Mouse (Mus musculus): Measurements from ENCODE around the gene Dcdc2c. TPM values are rescaled to one million over a fixed set of nuclear protein-coding genes. Genes with fewer than 3 reads are reported as not detected.

Gene Dcdc2c
- total RNA-seq, 1 experiment: 0.71 TPM

DNA sequence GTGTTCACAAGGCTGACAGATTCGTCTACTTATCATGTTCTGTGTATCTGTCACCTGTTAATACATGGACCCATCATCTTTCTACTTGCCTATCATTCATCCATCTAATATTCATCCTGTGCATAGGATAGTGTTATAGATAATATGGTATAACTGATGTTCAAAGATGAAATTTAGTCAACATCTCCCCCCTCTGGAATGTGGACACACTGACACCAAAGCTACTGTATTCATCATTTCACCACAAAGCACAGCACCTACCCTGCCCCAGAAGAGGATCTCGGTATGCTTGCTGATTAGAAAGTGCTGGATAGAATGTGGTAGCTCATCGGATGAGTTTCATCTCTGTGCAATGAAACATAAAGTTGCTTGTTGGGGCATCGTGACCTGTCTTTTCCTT lies 135.2 kb downstream of the Dcdc2c start:
- in situ Hi-C loops (cut with MboI; ENCODE audit: low sequenced_read_pairs in 2 of 2, unreplicated experiment in 2 of 2): no loop called here
- H3K4me3 ChIP-seq (ENCODE audit: insufficient read depth in 1 of 2, low read depth in 1 of 2, low read length in 2 of 2, poor library complexity in 1 of 2, severe bottlenecking in 1 of 2): no peak overlapping the region
- no peak for DNase-seq (ENCODE audit: low read depth, low spot score)
- TF ChIP-seq ZNF384 (IDR thresholded peaks at IDR 0.05; ENCODE audit: low read depth, low read length) (no peak), ZC3H11A (IDR thresholded peaks at IDR 0.05; ENCODE audit: borderline replicate concordance, low read depth, low read length) (no peak), HCFC1 (IDR thresholded peaks at IDR 0.05; ENCODE audit: borderline replicate concordance, insufficient read depth, low read length) (no peak), CHD2 (IDR thresholded peaks at IDR 0.05; ENCODE audit: low read depth, low read length) (no peak), MAFK (IDR thresholded peaks at IDR 0.05; ENCODE audit: insufficient read depth, low read depth, low read length) (no peak)
- no peaks in the 10 kb centered on the region for H3K4me1 ChIP-seq (ENCODE audit: control insufficient read depth in 2 of 2, insufficient read depth in 2 of 2, low read length in 2 of 2, poor library complexity in 1 of 2)
- H3K36me3 ChIP-seq (ENCODE audit: control insufficient read depth, insufficient read depth, low read length, poor library complexity, severe bottlenecking): no peaks in the 10 kb centered on the region
- H3K9ac ChIP-seq (ENCODE audit: insufficient read depth, low read depth, low read length, poor library complexity, severe bottlenecking): no peak overlapping the region
- no peaks in the 10 kb centered on the region for H3K9me3 ChIP-seq (ENCODE audit: control insufficient read depth, insufficient read depth, low read depth, low read length)
- H3K27ac ChIP-seq (ENCODE audit: insufficient read depth, low read depth, low read length, poor library complexity, severe bottlenecking): no peak overlapping the region

DNA sequence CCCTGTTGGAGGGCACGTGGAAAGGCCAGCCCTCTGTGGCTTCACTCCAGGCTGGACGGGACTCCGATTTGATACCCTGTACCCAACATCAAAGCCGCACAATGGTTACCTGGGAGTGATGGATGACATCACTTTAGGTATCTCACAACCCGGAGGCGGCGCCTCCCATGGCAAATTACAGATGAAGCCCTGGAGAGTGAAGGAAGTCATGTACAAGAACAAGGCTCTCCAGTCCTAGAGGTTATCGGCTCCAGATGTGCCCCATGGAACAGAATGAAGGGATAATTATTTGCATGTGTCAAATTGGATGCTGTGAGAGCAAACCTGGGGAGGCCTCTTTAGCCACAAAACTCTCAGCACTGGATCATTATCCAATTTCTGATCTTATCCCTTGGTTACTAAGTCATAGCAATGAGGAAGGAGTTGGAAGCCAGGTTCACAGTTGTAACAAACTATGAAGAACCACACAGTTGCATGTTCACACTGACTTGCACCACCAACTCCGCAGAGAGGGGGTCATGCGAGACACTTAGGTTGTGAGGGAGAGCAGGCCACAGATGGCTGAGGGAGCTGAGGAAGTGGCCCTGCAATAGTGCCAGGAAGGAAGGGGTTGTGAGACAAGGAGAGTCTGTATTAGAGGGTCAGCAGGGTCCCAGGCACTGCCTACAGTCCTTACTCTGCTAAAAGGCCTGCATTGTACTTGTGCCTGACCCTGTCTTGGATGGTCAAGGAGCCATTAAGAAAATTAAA lies 144.4 kb downstream of the Dcdc2c start:
- in situ Hi-C loops (cut with MboI; ENCODE audit: low sequenced_read_pairs in 2 of 2, unreplicated experiment in 2 of 2): no loop called here
- Histone ChIP-seq H3K27ac (ENCODE audit: insufficient read depth, low read depth, low read length, poor library complexity, severe bottlenecking) (no peak overlapping the region), H3K36me3 (ENCODE audit: control insufficient read depth, insufficient read depth, low read length, poor library complexity, severe bottlenecking) (no peaks in the 10 kb centered on the region), H3K4me1 (ENCODE audit: control insufficient read depth in 2 of 2, insufficient read depth in 2 of 2, low read length in 2 of 2, poor library complexity in 1 of 2) (no peaks in the 10 kb centered on the region), H3K4me3 (ENCODE audit: insufficient read depth in 1 of 2, low read depth in 1 of 2, low read length in 2 of 2, poor library complexity in 1 of 2, severe bottlenecking in 1 of 2) (no peak overlapping the region), H3K9me3 (ENCODE audit: control insufficient read depth, insufficient read depth, low read depth, low read length) (no peaks in the 10 kb centered on the region), H3K9ac (ENCODE audit: insufficient read depth, low read depth, low read length, poor library complexity, severe bottlenecking) (no peak overlapping the region)
- no peak for DNase-seq (ENCODE audit: low read depth, low spot score)
- TF ChIP-seq MAFK (IDR thresholded peaks at IDR 0.05; ENCODE audit: insufficient read depth, low read depth, low read length) (no peak), HCFC1 (IDR thresholded peaks at IDR 0.05; ENCODE audit: borderline replicate concordance, insufficient read depth, low read length) (no peak), ZNF384 (IDR thresholded peaks at IDR 0.05; ENCODE audit: low read depth, low read length) (no peak)

- Histone ChIP-seq H3K9me3 (ENCODE audit: control insufficient read depth, insufficient read depth, low read depth, low read length) (no peaks in the 10 kb centered on the region), H3K9ac (ENCODE audit: insufficient read depth, low read depth, low read length, poor library complexity, severe bottlenecking) (no peak overlapping the region), H3K27ac (ENCODE audit: insufficient read depth, low read depth, low read length, poor library complexity, severe bottlenecking) (no peak overlapping the region), H3K36me3 (ENCODE audit: control insufficient read depth, insufficient read depth, low read length, poor library complexity, severe bottlenecking) (no peaks in the 10 kb centered on the region), H3K4me1 (ENCODE audit: control insufficient read depth in 2 of 2, insufficient read depth in 2 of 2, low read length in 2 of 2, poor library complexity in 1 of 2) (no peaks in the 10 kb centered on the region), H3K4me3 (ENCODE audit: insufficient read depth in 1 of 2, low read depth in 1 of 2, low read length in 2 of 2, poor library complexity in 1 of 2, severe bottlenecking in 1 of 2) (no peak overlapping the region)
- TF ChIP-seq ZNF384 (IDR thresholded peaks at IDR 0.05; ENCODE audit: low read depth, low read length) (no peak), HCFC1 (IDR thresholded peaks at IDR 0.05; ENCODE audit: borderline replicate concordance, insufficient read depth, low read length) (no peak)
- no peak for DNase-seq (ENCODE audit: low read depth, low spot score)
- in situ Hi-C loops (cut with MboI; ENCODE audit: low sequenced_read_pairs in 2 of 2, unreplicated experiment in 2 of 2): no loop called here
Measured at GRCm38 (mm10) chr12:28402256-28402655, 149.9 kb downstream of the Dcdc2c start.

- Histone ChIP-seq H3K36me3 (ENCODE audit: control insufficient read depth, insufficient read depth, low read length, poor library complexity, severe bottlenecking) (no peaks in the 10 kb centered on the region), H3K27ac (ENCODE audit: insufficient read depth, low read depth, low read length, poor library complexity, severe bottlenecking) (no peak overlapping the region), H3K4me1 (ENCODE audit: control insufficient read depth in 2 of 2, insufficient read depth in 2 of 2, low read length in 2 of 2, poor library complexity in 1 of 2) (no peaks in the 10 kb centered on the region), H3K9me3 (ENCODE audit: control insufficient read depth, insufficient read depth, low read depth, low read length) (no peaks in the 10 kb centered on the region), H3K9ac (ENCODE audit: insufficient read depth, low read depth, low read length, poor library complexity, severe bottlenecking) (no peak overlapping the region), H3K4me3 (ENCODE audit: insufficient read depth in 1 of 2, low read depth in 1 of 2, low read length in 2 of 2, poor library complexity in 1 of 2, severe bottlenecking in 1 of 2) (no peak overlapping the region)
- TF ChIP-seq HCFC1 (IDR thresholded peaks at IDR 0.05; ENCODE audit: borderline replicate concordance, insufficient read depth, low read length): no peak
- TF ChIP-seq MAFK (IDR thresholded peaks at IDR 0.05; ENCODE audit: insufficient read depth, low read depth, low read length): no peak
- TF ChIP-seq ZC3H11A (IDR thresholded peaks at IDR 0.05; ENCODE audit: borderline replicate concordance, low read depth, low read length): no peak
- no peak for TF ChIP-seq ZNF384 (IDR thresholded peaks at IDR 0.05; ENCODE audit: low read depth, low read length)
- no peak for TF ChIP-seq CHD2 (IDR thresholded peaks at IDR 0.05; ENCODE audit: low read depth, low read length)
- in situ Hi-C loops (cut with MboI; ENCODE audit: low sequenced_read_pairs in 2 of 2, unreplicated experiment in 2 of 2): no loop called here
- no peak for DNase-seq (ENCODE audit: low read depth, low spot score)
Measured at GRCm38 (mm10) chr12:28401372-28401771, 150.8 kb downstream of the Dcdc2c start.

GRCm38 (mm10) chr12:28392129-28392528 lies 160.1 kb downstream of the Dcdc2c start:
- DNase-seq (ENCODE audit: low read depth, low spot score): no peak
- Histone ChIP-seq H3K9me3 (ENCODE audit: control insufficient read depth, insufficient read depth, low read depth, low read length) (no peaks in the 10 kb centered on the region), H3K27ac (ENCODE audit: insufficient read depth, low read depth, low read length, poor library complexity, severe bottlenecking) (no peak overlapping the region), H3K9ac (ENCODE audit: insufficient read depth, low read depth, low read length, poor library complexity, severe bottlenecking) (no peak overlapping the region), H3K36me3 (ENCODE audit: control insufficient read depth, insufficient read depth, low read length, poor library complexity, severe bottlenecking) (no peaks in the 10 kb centered on the region), H3K4me1 (ENCODE audit: control insufficient read depth in 2 of 2, insufficient read depth in 2 of 2, low read length in 2 of 2, poor library complexity in 1 of 2) (no peaks in the 10 kb centered on the region), H3K4me3 (ENCODE audit: insufficient read depth in 1 of 2, low read depth in 1 of 2, low read length in 2 of 2, poor library complexity in 1 of 2, severe bottlenecking in 1 of 2) (no peak overlapping the region)
- in situ Hi-C loops (cut with MboI; ENCODE audit: low sequenced_read_pairs in 2 of 2, unreplicated experiment in 2 of 2): no loop called here
- TF ChIP-seq HCFC1 (IDR thresholded peaks at IDR 0.05; ENCODE audit: borderline replicate concordance, insufficient read depth, low read length) (no peak), ZC3H11A (IDR thresholded peaks at IDR 0.05; ENCODE audit: borderline replicate concordance, low read depth, low read length) (no peak), CHD2 (IDR thresholded peaks at IDR 0.05; ENCODE audit: low read depth, low read length) (no peak), MAFK (IDR thresholded peaks at IDR 0.05; ENCODE audit: insufficient read depth, low read depth, low read length) (no peak), ZNF384 (IDR thresholded peaks at IDR 0.05; ENCODE audit: low read depth, low read length) (no peak)

Other genes with a start within 250 kb of the Dcdc2c start
- not detected in 2 replicates for gene Allc, start 30.1 kb upstream of the Dcdc2c start, total RNA-seq (2012; rRNA removed)
- 0.18 TPM in 1 of 2 replicates, not detected in the other for gene Colec11, start 71.0 kb upstream of the Dcdc2c start, total RNA-seq (2012; rRNA removed)
- gene Rps7, start 83.6 kb upstream of the Dcdc2c start, total RNA-seq (2012; rRNA removed): 1,340 and 1,705 TPM in 2 replicates
- gene Rnaseh1, start 97.2 kb upstream of the Dcdc2c start, total RNA-seq (2012; rRNA removed): 29.5 and 32.8 TPM in 2 replicates
- 19.0 and 25.3 TPM in 2 replicates for gene Adi1, start 122.8 kb upstream of the Dcdc2c start, total RNA-seq (2012; rRNA removed)
- 18.9 and 20.4 TPM in 2 replicates for gene Trappc12, start 198.1 kb upstream of the Dcdc2c start, total RNA-seq (2012; rRNA removed)
- 41.5 and 43.7 TPM in 2 replicates for gene Eipr1, start 199.4 kb upstream of the Dcdc2c start, total RNA-seq (2012; rRNA removed)